Mouse (Mus musculus): ENCODE data around the gene Mpp4. TPM values are rescaled to one million over a fixed set of nuclear protein-coding genes. Genes with fewer than 3 reads are reported as not detected.

Mpp4 gene
- 0.70 TPM for total RNA-seq (2023)

GRCm38 (mm10) chr1:59163030-59163461 is at the start of gene Mpp4:
Gene Mpp4, minus strand, starts transcription at chr1:59163389.

GRCm38 (mm10) chr1:59119720-59120457 is 43.3 kb downstream of the Mpp4 start, which contains the start of gene Tmem237:
Gene Tmem237, minus strand, starts transcription at chr1:59120408.

DNA sequence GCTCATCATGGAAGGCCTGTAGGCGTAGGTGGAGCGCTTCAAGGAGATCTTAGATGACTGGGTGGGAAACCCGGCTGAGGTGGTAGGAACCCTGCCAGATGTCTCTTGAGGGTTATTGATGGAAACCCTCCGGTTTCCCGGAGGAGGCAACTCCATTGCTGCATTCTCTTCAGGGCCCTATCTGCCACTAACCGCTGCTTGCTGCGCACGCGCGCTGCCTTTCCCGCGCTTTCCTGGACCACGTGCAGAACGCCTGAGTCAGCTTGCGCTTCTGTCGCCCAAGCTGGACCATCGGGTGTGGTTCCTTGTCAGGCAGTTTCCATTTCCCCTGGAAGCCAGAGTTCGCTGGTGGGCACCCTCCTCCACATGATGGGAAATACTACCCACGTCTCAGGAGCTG is 68.5 kb downstream of the Mpp4 start, which contains the start of gene C2cd6:
TSS of gene C2cd6 (minus strand) at position 196 of the 400 bp plus-strand sequence.

Other genes starting within 250 kb of the Mpp4 start
- gene Trak2, start 190.0 kb downstream of the Mpp4 start, total RNA-seq (2023) = 78.5 TPM
- 9.1 TPM for gene Stradb, start 189.9 kb downstream of the Mpp4 start, total RNA-seq (2023)
- gene C2cd6, start 68.5 kb downstream of the Mpp4 start, total RNA-seq (2023) = not detected
- 3.0 TPM for gene Tmem237, start 43.0 kb downstream of the Mpp4 start, total RNA-seq (2023)
- gene Als2, start 73.8 kb upstream of the Mpp4 start, total RNA-seq (2023) = 16.1 TPM
- not detected for gene Cdk15, start 93.5 kb upstream of the Mpp4 start, total RNA-seq (2023)